Mouse (Mus musculus) spleen, postnatal 4 days (tissue): ENCODE measurements around the gene Gins2.
A peak's percentile ranks its signal among the peaks of the same experiment; 100 is the strongest.

ENCODE experiments used
- DNase-seq, 2 experiments: peaks; one replicate each; pipeline ENCODE4 v3.0.0; 2022; ENCODE audit warnings: low spot score in 2 of 2

Gins2 gene

DNA sequence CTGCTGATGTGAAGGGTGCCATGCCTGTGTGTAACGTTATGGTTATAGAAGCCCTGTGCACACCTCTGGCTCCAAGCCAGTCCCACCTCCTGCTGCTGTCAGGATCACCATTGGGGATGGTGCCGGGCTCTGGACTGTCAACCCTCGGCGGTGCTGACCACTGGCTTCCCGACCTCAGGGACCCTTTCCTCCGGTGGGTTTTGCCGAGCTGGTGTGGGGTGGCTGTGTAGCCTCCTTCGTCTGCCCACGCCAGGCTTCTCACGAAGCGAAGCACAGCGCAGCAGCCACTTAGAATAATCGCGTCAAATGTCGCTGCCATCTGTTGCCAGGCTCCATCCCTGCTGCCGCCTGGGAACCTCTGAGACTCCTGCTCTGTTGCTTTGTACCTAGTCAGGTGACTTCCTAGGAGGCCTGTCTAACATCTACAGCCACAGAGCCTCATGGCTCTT lies 40.8 kb downstream of the Gins2 start:
- DNase-seq, result no peak

DNA sequence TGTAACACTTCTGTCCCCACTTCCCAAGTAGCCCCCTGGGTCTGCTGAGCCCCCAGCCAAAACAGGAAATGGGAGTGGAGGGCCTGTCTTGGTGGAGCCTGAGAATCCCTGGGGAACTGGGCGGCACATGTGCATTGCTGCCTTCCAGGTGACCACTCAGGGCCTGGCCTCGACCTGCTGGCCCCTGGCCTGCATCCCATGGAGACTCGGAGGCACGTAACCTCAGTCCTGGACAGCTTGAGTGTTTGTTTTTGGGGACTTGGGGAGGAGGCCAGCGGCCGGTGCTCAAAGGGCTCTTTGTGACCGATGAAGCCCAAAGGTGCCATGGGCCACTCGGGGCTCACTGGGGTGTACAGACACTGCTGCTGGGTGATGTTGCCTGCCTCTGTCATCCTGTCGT lies 41.5 kb downstream of the Gins2 start:
- DNase-seq, result no peak

DNA sequence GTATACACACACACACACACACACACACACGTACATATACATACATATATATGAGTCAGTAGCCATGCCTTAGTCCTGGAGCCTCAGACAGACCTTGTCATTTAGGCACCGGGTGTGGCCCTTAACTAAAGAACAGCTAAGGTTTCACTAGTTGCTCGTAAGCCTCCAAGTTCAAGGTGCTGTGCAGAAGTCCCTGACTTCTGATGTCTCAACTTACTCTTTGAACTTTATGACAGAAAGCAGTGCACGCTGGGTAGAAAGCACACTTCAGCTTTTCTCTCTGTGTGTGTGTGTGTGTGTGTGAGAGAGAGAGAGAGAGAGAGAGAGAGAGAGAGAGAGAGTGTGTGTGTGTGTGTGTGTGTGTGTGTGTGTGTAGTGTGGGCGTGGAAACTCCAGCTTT lies 44.9 kb downstream of the Gins2 start:
- DNase-seq, result no peak

DNA sequence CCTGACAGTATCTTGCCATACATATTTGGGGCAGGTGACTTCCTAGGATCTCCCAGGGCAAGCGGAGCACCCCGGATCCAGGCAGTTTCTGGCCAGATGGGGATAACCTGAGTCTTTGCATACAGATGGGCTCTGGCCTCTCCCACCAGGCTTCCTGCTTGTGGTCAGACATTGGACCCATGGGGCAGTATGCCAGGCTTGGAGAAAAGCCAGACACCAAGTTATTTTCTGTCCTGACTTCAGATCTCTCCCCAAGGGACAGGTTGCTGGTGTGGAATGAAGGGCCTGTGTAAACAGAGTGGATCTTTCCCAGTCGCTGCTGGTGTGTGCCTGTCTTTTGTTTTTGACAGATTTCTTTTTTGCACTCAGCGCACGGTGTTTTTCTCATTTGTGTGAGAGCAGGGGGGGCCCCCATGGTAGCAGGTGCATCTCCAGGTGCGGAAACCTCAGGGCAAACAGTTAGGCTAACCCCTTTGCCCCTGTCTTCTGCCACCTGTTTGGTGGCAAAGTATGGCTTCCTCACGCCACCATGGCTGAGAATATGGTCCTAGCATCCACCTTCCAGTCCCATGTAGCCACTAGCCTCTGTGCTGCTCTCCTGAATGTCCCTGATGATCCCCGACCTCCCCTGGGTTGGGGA lies 45.6 kb downstream of the Gins2 start:
- no peak for DNase-seq

GRCm38 (mm10) chr8:120542995-120543394 lies 46.1 kb downstream of the Gins2 start:
- DNase-seq, result no peak

DNA sequence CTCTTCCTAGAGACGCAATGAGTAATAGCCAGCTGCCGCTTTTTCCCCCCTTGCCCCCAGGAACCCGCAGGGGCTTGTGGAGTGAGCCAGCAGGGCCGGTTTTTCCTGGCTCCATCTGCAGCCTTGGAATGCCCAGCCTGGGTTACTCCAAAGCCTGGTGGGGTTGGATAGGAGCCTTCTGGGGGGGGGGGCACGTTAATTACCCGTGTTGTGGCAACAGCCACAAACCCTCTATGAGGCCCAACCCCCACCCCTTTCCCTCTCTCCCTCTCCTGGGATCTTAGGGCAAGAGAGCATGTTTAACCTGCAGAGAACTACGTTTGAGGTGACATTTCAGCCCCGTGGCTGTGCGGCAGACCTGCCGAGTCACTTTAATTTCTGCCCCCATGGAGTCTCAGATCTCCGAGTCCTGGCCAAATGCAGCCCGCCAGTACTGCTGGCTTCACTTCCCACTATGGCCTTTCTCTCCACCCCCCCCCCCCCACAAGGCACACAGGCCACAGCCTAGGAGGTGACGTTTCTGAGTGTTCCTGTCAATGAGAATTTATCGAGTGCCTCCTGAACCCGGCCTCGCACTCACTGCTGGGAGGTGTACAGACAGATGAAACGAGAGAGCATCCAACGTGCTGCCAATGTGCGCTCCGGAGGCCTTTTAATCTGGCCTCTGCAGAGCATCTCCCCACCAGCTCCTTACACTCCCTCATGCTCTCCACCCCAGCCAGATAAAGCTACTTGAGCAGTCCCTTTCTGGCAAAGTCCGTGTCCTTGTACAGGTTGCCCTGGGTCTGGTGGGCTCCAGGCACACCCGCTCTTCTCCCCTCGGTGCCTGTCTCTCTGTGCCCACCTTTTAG lies 49.1 kb downstream of the Gins2 start:
- peak; percentile 59 to 76 for DNase-seq

- peak; percentile 56 to 80 for DNase-seq
These were observed 49.7 kb downstream of the Gins2 start for GRCm38 (mm10) chr8:120539381-120539774.

- DNase-seq, result peak; percentile 83 to 92
These were observed 50.5 kb downstream of the Gins2 start for GRCm38 (mm10) chr8:120538397-120539240.

DNA sequence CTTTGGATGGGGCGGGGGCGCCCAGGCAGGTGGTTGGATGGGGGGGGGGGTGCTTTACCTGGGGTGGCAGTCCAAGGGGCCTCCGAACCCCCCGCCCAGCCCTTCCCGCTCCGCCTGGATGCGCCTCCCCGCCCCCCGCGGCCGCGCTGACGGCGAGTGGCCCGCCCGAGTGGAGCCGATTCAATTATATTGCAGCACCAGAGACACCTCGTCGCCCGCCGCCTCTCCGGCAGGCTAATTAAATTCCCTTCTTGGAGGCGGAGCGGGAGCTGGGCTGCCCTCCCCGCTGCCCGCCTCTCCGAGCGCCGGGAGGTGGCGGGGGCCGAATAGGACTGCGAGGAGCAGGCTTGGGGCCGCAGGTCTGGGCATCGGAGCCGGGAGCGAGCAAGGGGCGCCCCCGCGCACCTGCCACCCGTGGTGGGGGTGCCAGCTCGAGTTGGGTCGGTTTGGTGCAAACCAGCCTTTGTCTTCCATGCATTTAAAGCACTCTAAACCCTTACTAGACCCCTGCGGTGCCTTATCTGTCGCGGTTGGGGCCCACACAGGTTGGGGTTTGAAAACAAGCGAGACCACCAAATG lies 51.2 kb downstream of the Gins2 start:
- DNase-seq, result peak; percentile 61 to 83

GRCm38 (mm10) chr8:120537207-120537817 lies 51.8 kb downstream of the Gins2 start:
- DNase-seq, result peak; percentile 90 to 93

GRCm38 (mm10) chr8:120536306-120537206 lies 52.5 kb downstream of the Gins2 start:
- DNase-seq, result peak; percentile 58 to 83

DNA sequence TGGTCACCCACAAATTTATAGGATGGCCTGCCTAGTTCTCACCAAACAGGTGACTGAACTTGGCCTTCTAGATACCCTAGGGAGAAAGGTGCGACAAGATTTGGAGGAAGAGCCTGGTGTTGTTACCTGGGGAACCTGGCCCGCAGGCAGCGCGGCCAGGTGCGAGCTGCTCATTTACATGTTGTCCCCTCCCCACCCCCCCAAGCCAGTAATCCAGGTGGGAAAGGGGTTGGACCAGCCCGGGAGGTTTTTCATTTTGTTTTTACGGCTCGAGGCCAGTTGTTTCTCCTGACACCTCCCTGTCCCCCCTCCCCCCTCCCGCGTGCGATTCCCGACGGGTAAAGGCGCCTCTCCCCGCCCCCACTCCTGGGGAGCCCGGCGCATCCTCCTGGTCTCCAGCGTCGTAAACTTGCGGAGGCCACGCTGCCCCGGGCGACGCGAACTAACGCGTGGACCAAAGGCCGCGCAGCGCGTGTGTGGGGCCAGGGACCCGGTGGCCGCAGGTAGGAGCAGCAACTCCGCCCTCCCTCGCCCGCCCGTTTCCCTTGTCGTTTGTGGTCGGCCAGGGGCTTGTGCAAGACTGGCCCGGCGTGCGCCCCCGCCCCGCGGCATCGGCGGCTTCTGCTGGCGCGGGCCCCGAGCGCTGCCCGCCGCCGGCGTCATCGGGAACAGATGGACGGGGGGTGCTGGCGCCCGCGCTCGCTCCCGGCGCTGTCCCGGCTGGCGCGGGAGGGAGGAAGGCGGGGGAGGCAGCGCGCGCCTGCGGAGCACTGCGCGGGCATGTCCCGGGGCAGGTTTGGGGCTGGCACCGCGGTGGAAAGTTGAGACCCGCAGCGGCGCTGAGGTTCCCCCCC lies 53.4 kb downstream of the Gins2 start:
- DNase-seq, result peak; percentile 65 to 86

- DNase-seq, result peak; percentile 86 to 92
These were observed 54.4 kb downstream of the Gins2 start for GRCm38 (mm10) chr8:120534504-120535368.

- DNase-seq, result no peak
These were observed 55.0 kb downstream of the Gins2 start for GRCm38 (mm10) chr8:120534080-120534479.

GRCm38 (mm10) chr8:120533380-120533779 lies 55.7 kb downstream of the Gins2 start:
- DNase-seq, result no peak

GRCm38 (mm10) chr8:120532517-120533215 lies 56.4 kb downstream of the Gins2 start:
- peak in 1 of 2 experiments; percentile 74 for DNase-seq

- DNase-seq, result no peak
These were observed 57.2 kb downstream of the Gins2 start for GRCm38 (mm10) chr8:120531775-120532516.
